In the genomic region with DNA sequence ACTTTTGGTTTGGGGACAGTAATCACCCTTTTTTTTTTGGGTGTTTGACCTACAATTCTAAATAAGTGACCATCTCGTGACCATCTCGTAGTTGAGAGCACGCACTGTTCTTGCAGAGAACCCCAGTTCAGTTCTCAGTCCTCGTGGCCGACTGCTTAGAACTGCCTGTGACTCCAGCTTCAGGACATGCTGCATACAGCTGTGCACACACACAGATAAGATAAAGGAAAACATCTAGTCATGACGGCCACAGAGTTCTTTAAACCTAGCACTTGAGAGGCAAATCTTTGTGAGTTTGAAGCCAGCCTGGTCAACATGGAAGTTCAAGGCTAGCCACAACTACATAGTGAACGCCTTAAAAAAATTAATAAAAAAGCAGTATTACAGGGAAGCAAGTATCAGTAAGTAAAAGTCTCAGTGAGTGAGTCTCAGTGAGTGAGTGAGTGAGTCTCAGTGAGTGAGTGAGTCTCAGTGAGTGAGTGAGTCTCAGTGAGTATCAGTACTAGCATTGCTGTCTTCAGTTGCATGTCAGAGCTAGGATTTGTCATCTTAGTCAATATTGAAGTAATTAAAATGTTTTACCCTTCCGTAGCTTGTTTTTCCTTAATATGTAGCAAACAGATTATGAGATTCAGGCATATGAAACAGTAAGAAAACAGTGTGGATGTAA, we compare ENCODE assay signal across 18 mouse cellular contexts.
DNase-seq lines count a peak whose midpoint lies in the region; ATAC-seq and TF ChIP-seq lines count a peak whose summit lies in the region.
"Had no signal": no experiment of that assay in that cellular context is flagged by ENCODE, and none has a peak within 500 bp of the region (broad histone marks: within the 10 kb centered on the region; RNA-seq: fewer than 3 reads in every experiment).

No protein-coding gene starts in this region.

- no peak overlapping the region for H3K27ac ChIP-seq in forebrain, embryonic 11.5 days (ENCODE audit: low read depth, low read length)
- H3K27ac ChIP-seq in forebrain, embryonic 13.5 days, result no peak overlapping the region
- peak overlapping the region; percentile 65 for H3K27ac ChIP-seq in heart, postnatal 0 days (ENCODE audit: low read depth)
- no peak overlapping the region for H3K27ac ChIP-seq in liver, embryonic 16.5 days (ENCODE audit: low read length)
- H3K27ac ChIP-seq: embryonic facial prominence, embryonic 12.5 days; limb, embryonic 10.5 days; neural tube, embryonic 12.5 days had no signal

- no peaks in the 10 kb centered on the region for H3K36me3 ChIP-seq in forebrain, embryonic 11.5 days (ENCODE audit: control insufficient read depth, insufficient read depth, low read length)
- H3K36me3 ChIP-seq in forebrain, embryonic 13.5 days (ENCODE audit: poor library complexity, severe bottlenecking), result no peaks in the 10 kb centered on the region
- no peaks in the 10 kb centered on the region for H3K36me3 ChIP-seq in heart, postnatal 0 days (replicated peaks; ENCODE audit: control insufficient read depth, insufficient read depth, low read length)
- no peaks in the 10 kb centered on the region for H3K36me3 ChIP-seq in liver, embryonic 16.5 days (ENCODE audit: control insufficient read depth, insufficient read depth)
- H3K36me3 ChIP-seq: embryonic facial prominence, embryonic 12.5 days; limb, embryonic 10.5 days; lung, embryonic 15.5 days; neural tube, embryonic 12.5 days had no signal

- no peak overlapping the region for H3K4me2 ChIP-seq in forebrain, embryonic 11.5 days (ENCODE audit: low read depth, low read length, severe bottlenecking)
- H3K4me2 ChIP-seq in forebrain, embryonic 13.5 days, result no peak overlapping the region
- H3K4me2 ChIP-seq in heart, postnatal 0 days (ENCODE audit: low read depth, low read length), result no peak overlapping the region
- H3K4me2 ChIP-seq in liver, embryonic 16.5 days (ENCODE audit: low read depth, low read length), result no peak overlapping the region
- H3K4me2 ChIP-seq: embryonic facial prominence, embryonic 12.5 days; lung, embryonic 15.5 days; neural tube, embryonic 12.5 days had no signal

- no peak overlapping the region for H3K9ac ChIP-seq in forebrain, embryonic 11.5 days (ENCODE audit: low read length)
- no peak overlapping the region for H3K9ac ChIP-seq in forebrain, embryonic 13.5 days
- no peak overlapping the region for H3K9ac ChIP-seq in heart, postnatal 0 days (replicated peaks; ENCODE audit: low read depth, low read length)
- H3K9ac ChIP-seq in liver, embryonic 16.5 days (ENCODE audit: low read depth, low read length), result no peak overlapping the region
- H3K9ac ChIP-seq: embryonic facial prominence, embryonic 12.5 days; lung, embryonic 15.5 days; neural tube, embryonic 12.5 days had no signal

- DNase-seq in forebrain, embryonic 11.5 days (ENCODE audit: low spot score), result peak; percentile 41
- DNase-seq in heart, postnatal 0 days (ENCODE audit: low spot score), result no peak
- DNase-seq in heart, postnatal 14 days, result no peak
- DNase-seq in urinary bladder, postnatal 36 days (ENCODE audit: low spot score in 2 of 2), result no peak
- DNase-seq in layer of hippocampus, adult 9-10 months (ENCODE audit: low spot score), result no peak
- DNase-seq: adrenal gland, postnatal 10 days; cerebellum, adult 9-10 months; gastrocnemius, postnatal 10 days; thymus, postnatal 36 days had no signal

- no peaks in the 10 kb centered on the region for H3K9me3 ChIP-seq in forebrain, embryonic 11.5 days (ENCODE audit: control insufficient read depth, low read length)
- no peaks in the 10 kb centered on the region for H3K9me3 ChIP-seq in forebrain, embryonic 13.5 days (replicated peaks)
- H3K9me3 ChIP-seq in heart, postnatal 0 days (replicated peaks; ENCODE audit: control insufficient read depth, low read length), result no peaks in the 10 kb centered on the region
- no peaks in the 10 kb centered on the region for H3K9me3 ChIP-seq in liver, embryonic 16.5 days (replicated peaks; ENCODE audit: control insufficient read depth, low read length)
- H3K9me3 ChIP-seq: embryonic facial prominence, embryonic 12.5 days; limb, embryonic 10.5 days; lung, embryonic 15.5 days; neural tube, embryonic 12.5 days had no signal

- no peaks in the 10 kb centered on the region for H3K27me3 ChIP-seq in forebrain, embryonic 11.5 days (ENCODE audit: control insufficient read depth, insufficient read depth, low read length)
- H3K27me3 ChIP-seq in forebrain, embryonic 13.5 days, result no peaks in the 10 kb centered on the region
- no peaks in the 10 kb centered on the region for H3K27me3 ChIP-seq in heart, postnatal 0 days (ENCODE audit: control insufficient read depth, insufficient read depth, low read length)
- no peaks in the 10 kb centered on the region for H3K27me3 ChIP-seq in liver, embryonic 16.5 days (ENCODE audit: control insufficient read depth, insufficient read depth, low read depth, low read length)
- H3K27me3 ChIP-seq: embryonic facial prominence, embryonic 12.5 days; lung, embryonic 15.5 days; neural tube, embryonic 12.5 days had no signal

- TF ChIP-seq EP300 in heart, postnatal 0 days (IDR thresholded peaks at IDR 0.05; ENCODE audit: low read depth), result no peak

- no peak for TF ChIP-seq CTCF in heart, postnatal 0 days (IDR thresholded peaks at IDR 0.05; ENCODE audit: low read depth)

- no peak for ATAC-seq in forebrain, embryonic 11.5 days (replicated peaks; ENCODE audit: low FRiP score)
- ATAC-seq in forebrain, embryonic 13.5 days, result no peak
- no peak for ATAC-seq in heart, postnatal 0 days (ENCODE audit: insufficient read depth, low read depth)
- ATAC-seq in erythroblast, adult 5-6 weeks (replicated peaks; ENCODE audit: low FRiP score, poor library complexity, severe bottlenecking), result peak; percentile 79
- ATAC-seq in liver, embryonic 16.5 days (ENCODE audit: low read depth), result peak; percentile 91
- ATAC-seq: hindbrain, embryonic 16.5 days; intestine, postnatal 0 days had no signal

- WGBS in forebrain, embryonic 11.5 days, result 94% methylated on average over 8 of the region's 8 CpGs
- 94% methylated on average over 8 of the region's 8 CpGs for WGBS in forebrain, embryonic 13.5 days
- 52% methylated on average over 8 of the region's 8 CpGs for WGBS in heart, postnatal 0 days
- 36% methylated on average over 8 of the region's 8 CpGs for WGBS in liver, embryonic 16.5 days (ENCODE audit: insufficient replicate concordance)

- H3K4me3 ChIP-seq in forebrain, embryonic 11.5 days (ENCODE audit: low read depth, low read length), result no peak overlapping the region
- no peak overlapping the region for H3K4me3 ChIP-seq in forebrain, embryonic 13.5 days
- H3K4me3 ChIP-seq in heart, postnatal 0 days (ENCODE audit: low read depth, low read length), result no peak overlapping the region
- no peak overlapping the region for H3K4me3 ChIP-seq in liver, embryonic 16.5 days (ENCODE audit: low read depth, low read length)
- H3K4me3 ChIP-seq: embryonic facial prominence, embryonic 12.5 days; limb, embryonic 10.5 days; lung, embryonic 15.5 days; neural tube, embryonic 12.5 days had no signal

- peaks cover 2% of the 10 kb centered on the region; the same call in 1 of the 2 replicates for H3K4me1 ChIP-seq in forebrain, embryonic 11.5 days (replicated peaks; ENCODE audit: control insufficient read depth, insufficient read depth, low read length)
- H3K4me1 ChIP-seq in forebrain, embryonic 13.5 days, result peaks cover 58% of the 10 kb centered on the region
- peaks cover 18% of the 10 kb centered on the region for H3K4me1 ChIP-seq in heart, postnatal 0 days (ENCODE audit: control insufficient read depth, insufficient read depth)
- H3K4me1 ChIP-seq in liver, embryonic 16.5 days (ENCODE audit: control insufficient read depth, low read depth, low read length), result peaks cover 29% of the 10 kb centered on the region

- intact Hi-C loops in heart, postnatal 14 days (cut with DNase I), result no loop called here

Comparison
In these comparisons a context has a peak if more than half of its experiments do, and no peak if none do; other contexts are left out.
1. ATAC-seq: peak in erythroblast, adult 5-6 weeks (single experiment) and liver, embryonic 16.5 days (single experiment); none in forebrain, embryonic 11.5 days (single experiment), forebrain, embryonic 13.5 days (single experiment) and heart, postnatal 0 days (single experiment).